Mouse (Mus musculus) 3134 (cell line): ENCODE results near the gene Sult4a1.
"Not testable (repeated sequence)": the region's sequence is repeated elsewhere in the genome, so short reads cannot be mapped to it uniquely, and the experiment has no call there.

ENCODE experiments used
- DNase-seq: peaks from one replicate; pipeline ENCODE4 v3.0.0-alpha.2; 2011; ENCODE audit warnings: low spot score; ENCODE audit not compliant: insufficient read length; ENCODE audit errors: extremely low read depth

The Sult4a1 gene

GRCm38 (mm10) chr15:84104626-84105025 is 928 bp downstream of the Sult4a1 start:
- DNase-seq, result no peak

GRCm38 (mm10) chr15:84097536-84097935 is 8.0 kb downstream of the Sult4a1 start:
- not testable (repeated sequence) for DNase-seq

- DNase-seq, result no peak
Observed at GRCm38 (mm10) chr15:84096051-84096450, 9.5 kb downstream of the Sult4a1 start.

GRCm38 (mm10) chr15:84094921-84095320 is 10.6 kb downstream of the Sult4a1 start:
- DNase-seq, result no peak

- no peak for DNase-seq
Observed at GRCm38 (mm10) chr15:84086775-84087174, 18.8 kb downstream of the Sult4a1 start.

GRCm38 (mm10) chr15:84086364-84086763 is 19.2 kb downstream of the Sult4a1 start:
- DNase-seq, result no peak

- no peak for DNase-seq
Observed at GRCm38 (mm10) chr15:84080069-84080468, 25.5 kb downstream of the Sult4a1 start.

- DNase-seq, result no peak
Observed at GRCm38 (mm10) chr15:84079519-84079918, 26.0 kb downstream of the Sult4a1 start.

GRCm38 (mm10) chr15:84078667-84079066 is 26.9 kb downstream of the Sult4a1 start:
- DNase-seq, result no peak

- no peak for DNase-seq
Observed at GRCm38 (mm10) chr15:84077151-84077550, 28.4 kb downstream of the Sult4a1 start.

GRCm38 (mm10) chr15:84074705-84075185 is 30.8 kb downstream of the Sult4a1 start:
- DNase-seq, result no peak

- no peak for DNase-seq
Observed at GRCm38 (mm10) chr15:84073911-84074704, 31.4 kb downstream of the Sult4a1 start.

GRCm38 (mm10) chr15:84073058-84073457 is 32.5 kb downstream of the Sult4a1 start:
- no peak for DNase-seq

- DNase-seq, result no peak
Observed at GRCm38 (mm10) chr15:84072226-84072625, 33.3 kb downstream of the Sult4a1 start.

GRCm38 (mm10) chr15:84070116-84070676 is 35.4 kb downstream of the Sult4a1 start:
- DNase-seq, result no peak

GRCm38 (mm10) chr15:84069455-84070050 is 36.0 kb downstream of the Sult4a1 start:
- DNase-seq, result no peak

- no peak for DNase-seq
Observed at GRCm38 (mm10) chr15:84065701-84066100, 39.9 kb downstream of the Sult4a1 start.

GRCm38 (mm10) chr15:84065140-84065539 is 40.4 kb downstream of the Sult4a1 start, which contains the start of gene Efcab6:
Gene Efcab6 (minus strand): TSS chr15:84065379.
- no peak for DNase-seq

- DNase-seq, result no peak
Observed at GRCm38 (mm10) chr15:84058841-84059240, 46.7 kb downstream of the Sult4a1 start.

- DNase-seq, result no peak
Observed at GRCm38 (mm10) chr15:84056083-84056482, 49.5 kb downstream of the Sult4a1 start.

- no peak for DNase-seq
Observed at GRCm38 (mm10) chr15:84053859-84054258, 51.7 kb downstream of the Sult4a1 start.

GRCm38 (mm10) chr15:84053240-84053639 is 52.3 kb downstream of the Sult4a1 start:
- no peak for DNase-seq
